Mouse (Mus musculus) brain, adult 2 months (tissue): ENCODE measurements around the gene Trim8.
A peak's percentile ranks its signal among the peaks of the same experiment; 100 is the strongest.

Experiments
- DNase-seq: peaks from one replicate; pipeline ENCODE4 v3.0.0; 2011; ENCODE audit warnings: low read depth, low spot score

Trim8 gene

GRCm38 (mm10) chr19:46504085-46504552, 2.6 kb downstream of the Trim8 start:
- DNase-seq: peak; percentile 65

- DNase-seq: no peak
Measured at GRCm38 (mm10) chr19:46504822-46505417, 3.4 kb downstream of the Trim8 start.

GRCm38 (mm10) chr19:46505646-46506371, 4.3 kb downstream of the Trim8 start:
- no peak for DNase-seq

- no peak for DNase-seq
Measured at GRCm38 (mm10) chr19:46506372-46506717, 4.8 kb downstream of the Trim8 start.

- peak; percentile 83 for DNase-seq
Measured at GRCm38 (mm10) chr19:46507181-46507581, 5.7 kb downstream of the Trim8 start.

- no peak for DNase-seq
Measured at GRCm38 (mm10) chr19:46507806-46508205, 6.3 kb downstream of the Trim8 start.

- DNase-seq: no peak
Measured at GRCm38 (mm10) chr19:46508738-46509137, 7.2 kb downstream of the Trim8 start.

- no peak for DNase-seq
Measured at GRCm38 (mm10) chr19:46509202-46509601, 7.7 kb downstream of the Trim8 start.

GRCm38 (mm10) chr19:46509736-46510135, 8.2 kb downstream of the Trim8 start:
- no peak for DNase-seq

GRCm38 (mm10) chr19:46510401-46510800, 8.9 kb downstream of the Trim8 start:
- no peak for DNase-seq

GRCm38 (mm10) chr19:46510824-46511223, 9.3 kb downstream of the Trim8 start:
- DNase-seq: no peak

- DNase-seq: peak; percentile 66
Measured at GRCm38 (mm10) chr19:46511263-46511662, 9.8 kb downstream of the Trim8 start.

- DNase-seq: no peak
Measured at GRCm38 (mm10) chr19:46514387-46514786, 12.9 kb downstream of the Trim8 start.

GRCm38 (mm10) chr19:46515287-46515821, 13.9 kb downstream of the Trim8 start:
- no peak for DNase-seq

GRCm38 (mm10) chr19:46516667-46517528, 15.4 kb downstream of the Trim8 start:
- DNase-seq: no peak

- DNase-seq: no peak
Measured at GRCm38 (mm10) chr19:46517529-46518351, 16.2 kb downstream of the Trim8 start.

GRCm38 (mm10) chr19:46518352-46518787, 16.9 kb downstream of the Trim8 start:
- no peak for DNase-seq

- DNase-seq: no peak
Measured at GRCm38 (mm10) chr19:46518828-46519621, 17.5 kb downstream of the Trim8 start.

GRCm38 (mm10) chr19:46521698-46522097, 20.2 kb downstream of the Trim8 start:
- no peak for DNase-seq

- peak; percentile 61 for DNase-seq
Measured at GRCm38 (mm10) chr19:46522433-46523044, 21.0 kb downstream of the Trim8 start.
